Mouse (Mus musculus): ENCODE measurements around the gene St6galnac5. TPM values are rescaled to one million over a fixed set of nuclear protein-coding genes. Genes with fewer than 3 reads are reported as not detected.
A peak's percentile ranks its signal among the peaks of the same experiment; 100 is the strongest.

St6galnac5 gene
- polyA plus RNA-seq, 1 experiment: 0.03 TPM

DNA sequence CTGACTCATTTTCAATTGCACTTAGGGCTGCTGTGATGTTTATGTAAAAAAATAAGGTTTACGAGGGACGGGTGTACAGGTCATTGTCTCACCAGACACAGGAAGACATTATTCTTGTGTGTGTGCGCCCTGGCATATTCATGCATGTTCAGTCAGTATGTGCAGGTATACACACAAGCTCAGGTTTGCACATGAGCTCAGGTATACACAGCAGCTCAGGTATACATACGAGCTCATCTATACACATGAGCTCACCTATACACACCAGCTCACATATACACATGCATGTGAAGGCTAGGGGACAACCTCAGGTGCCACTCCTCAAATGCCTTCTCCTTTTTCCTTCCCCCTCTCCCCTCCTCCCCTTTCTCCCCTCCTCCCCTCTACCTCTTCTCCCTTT lies 120.6 kb downstream of the St6galnac5 start:
- Histone ChIP-seq H3K36me3 (replicated peaks; ENCODE audit: low read length) (no peaks in the 10 kb centered on the region), H3K9me3 (peaks cover 12% of the 10 kb centered on the region), H3K4me3 (replicated peaks) (no peak overlapping the region), H3K4me1 (peaks cover 2% of the 10 kb centered on the region; the same call in 1 of the 2 replicates), H3K27me3 (replicated peaks) (peaks cover 36% of the 10 kb centered on the region)
- TF ChIP-seq FLI1 (IDR thresholded peaks at IDR 0.05; ENCODE audit: low read length) (no peak), GATA1 (IDR thresholded peaks at IDR 0.05; ENCODE audit: borderline replicate concordance, low read length) (no peak)

- H3K4me3 ChIP-seq (replicated peaks): no peak overlapping the region
- TF ChIP-seq GATA1 (IDR thresholded peaks at IDR 0.05; ENCODE audit: borderline replicate concordance, low read length) (no peak), FLI1 (IDR thresholded peaks at IDR 0.05; ENCODE audit: low read length) (no peak)
- H3K9me3 ChIP-seq: peaks cover 4% of the 10 kb centered on the region
- H3K4me1 ChIP-seq: no peaks in the 10 kb centered on the region
- peaks cover 41% of the 10 kb centered on the region for H3K27me3 ChIP-seq (replicated peaks)
- no peaks in the 10 kb centered on the region for H3K36me3 ChIP-seq (replicated peaks; ENCODE audit: low read length)
Observed at GRCm38 (mm10) chr3:152856095-152856494, 126.0 kb downstream of the St6galnac5 start.

DNA sequence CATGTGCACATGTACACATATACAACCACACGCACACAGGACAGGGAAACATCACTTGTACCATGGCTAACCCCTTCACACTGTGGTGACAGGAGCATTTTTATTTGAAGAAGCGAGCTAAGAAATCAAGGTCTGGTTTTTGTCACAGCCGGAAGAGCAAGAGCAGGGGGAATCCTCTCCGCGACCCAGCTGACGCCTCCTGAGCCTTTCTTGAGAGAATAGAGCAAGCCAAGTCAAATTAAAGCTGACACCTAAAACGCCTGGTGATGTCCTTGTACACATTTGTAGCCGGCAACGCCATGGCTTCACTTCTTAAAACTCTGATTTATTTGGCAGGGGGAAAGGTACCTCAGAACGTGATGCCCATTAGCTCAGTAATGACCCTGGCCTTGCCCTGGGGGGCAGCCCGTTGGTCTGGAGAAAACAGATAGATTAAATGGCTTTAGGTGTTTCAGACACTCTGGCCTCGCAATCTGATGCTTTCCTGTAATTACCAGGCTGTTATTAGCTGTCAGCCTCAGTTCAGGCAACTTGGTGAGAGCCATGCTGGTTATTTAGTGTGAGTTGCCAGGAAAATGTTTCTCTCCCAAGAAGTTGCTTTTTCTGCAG lies 126.9 kb downstream of the St6galnac5 start:
- TF ChIP-seq FLI1 (IDR thresholded peaks at IDR 0.05; ENCODE audit: low read length): no peak
- TF ChIP-seq GATA1 (IDR thresholded peaks at IDR 0.05; ENCODE audit: borderline replicate concordance, low read length): no peak
- Histone ChIP-seq H3K36me3 (replicated peaks; ENCODE audit: low read length) (no peaks in the 10 kb centered on the region), H3K4me3 (replicated peaks) (peak overlapping the region; percentile 57), H3K4me1 (no peaks in the 10 kb centered on the region), H3K27me3 (replicated peaks) (peaks cover 42% of the 10 kb centered on the region), H3K9me3 (peaks cover 4% of the 10 kb centered on the region)

GRCm38 (mm10) chr3:152843925-152844324 lies 138.1 kb downstream of the St6galnac5 start:
- TF ChIP-seq FLI1 (IDR thresholded peaks at IDR 0.05; ENCODE audit: low read length) (no peak), GATA1 (IDR thresholded peaks at IDR 0.05; ENCODE audit: borderline replicate concordance, low read length) (no peak)
- Histone ChIP-seq H3K36me3 (replicated peaks; ENCODE audit: low read length) (no peaks in the 10 kb centered on the region), H3K27me3 (replicated peaks) (peaks cover 24% of the 10 kb centered on the region), H3K4me3 (replicated peaks) (no peak overlapping the region), H3K4me1 (no peaks in the 10 kb centered on the region), H3K9me3 (no peaks in the 10 kb centered on the region)

DNA sequence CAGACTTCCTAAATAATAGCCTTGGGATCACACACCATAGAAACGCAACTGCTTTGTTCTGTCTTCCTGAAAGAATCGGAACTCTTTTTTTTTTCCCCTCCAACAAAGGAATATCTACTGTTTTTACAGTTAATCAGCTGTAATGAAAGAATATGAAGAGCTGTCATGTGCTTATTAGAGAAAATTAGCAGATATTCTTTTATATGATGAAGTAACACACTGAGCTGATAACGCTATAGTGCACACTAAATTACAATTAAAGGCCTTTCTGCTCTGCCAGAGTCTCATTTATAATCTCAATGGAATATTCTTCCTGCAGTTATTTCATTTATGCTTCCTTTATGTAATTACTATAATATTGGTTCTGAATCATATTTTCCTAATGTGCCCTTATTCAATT lies 139.4 kb downstream of the St6galnac5 start:
- Histone ChIP-seq H3K9me3 (no peaks in the 10 kb centered on the region), H3K36me3 (replicated peaks; ENCODE audit: low read length) (no peaks in the 10 kb centered on the region), H3K27me3 (replicated peaks) (peaks cover 17% of the 10 kb centered on the region), H3K4me1 (no peaks in the 10 kb centered on the region), H3K4me3 (replicated peaks) (no peak overlapping the region)
- no peak for TF ChIP-seq GATA1 (IDR thresholded peaks at IDR 0.05; ENCODE audit: borderline replicate concordance, low read length)
- no peak for TF ChIP-seq FLI1 (IDR thresholded peaks at IDR 0.05; ENCODE audit: low read length)

GRCm38 (mm10) chr3:152841264-152841663 lies 140.8 kb downstream of the St6galnac5 start:
- Histone ChIP-seq H3K4me3 (replicated peaks) (no peak overlapping the region), H3K4me1 (no peaks in the 10 kb centered on the region), H3K9me3 (no peaks in the 10 kb centered on the region), H3K36me3 (replicated peaks; ENCODE audit: low read length) (no peaks in the 10 kb centered on the region), H3K27me3 (replicated peaks) (peaks cover 13% of the 10 kb centered on the region)
- no peak for TF ChIP-seq GATA1 (IDR thresholded peaks at IDR 0.05; ENCODE audit: borderline replicate concordance, low read length)
- no peak for TF ChIP-seq FLI1 (IDR thresholded peaks at IDR 0.05; ENCODE audit: low read length)

DNA sequence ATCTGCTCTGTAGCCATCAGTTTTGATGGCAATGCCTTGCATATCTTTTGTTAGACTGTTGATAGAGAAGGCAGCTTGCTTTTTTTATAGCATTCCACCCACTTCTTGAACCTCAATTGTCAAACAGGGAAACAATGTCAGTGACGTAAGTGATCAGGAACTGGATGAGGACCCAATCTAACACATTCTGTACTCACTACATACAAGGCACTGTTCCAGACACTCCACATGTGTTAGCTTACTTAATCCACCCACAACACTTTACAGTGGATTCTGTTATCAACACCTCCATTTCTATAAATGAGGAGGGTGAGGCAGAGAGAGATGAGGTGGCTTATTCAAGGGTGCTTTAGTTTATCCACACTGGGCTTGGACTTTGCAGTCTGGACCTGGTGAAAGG lies 144.1 kb downstream of the St6galnac5 start:
- peaks cover 10% of the 10 kb centered on the region for H3K9me3 ChIP-seq

GRCm38 (mm10) chr3:152837407-152837806 lies 144.6 kb downstream of the St6galnac5 start:
- Histone ChIP-seq H3K4me1 (0 out of 2 replicates have a peak, but pooled peaks cover 5% of the 10 kb centered on the region), H3K9me3 (peaks cover 10% of the 10 kb centered on the region), H3K36me3 (replicated peaks; ENCODE audit: low read length) (no peaks in the 10 kb centered on the region), H3K4me3 (replicated peaks) (no peak overlapping the region), H3K27me3 (replicated peaks) (peaks cover 10% of the 10 kb centered on the region)
- TF ChIP-seq FLI1 (IDR thresholded peaks at IDR 0.05; ENCODE audit: low read length): no peak
- no peak for TF ChIP-seq GATA1 (IDR thresholded peaks at IDR 0.05; ENCODE audit: borderline replicate concordance, low read length)

More for the DNA sequence above, 144.1 kb downstream of the St6galnac5 start:
- no peaks in the 10 kb centered on the region for H3K36me3 ChIP-seq (replicated peaks; ENCODE audit: low read length)
- TF ChIP-seq FLI1 (IDR thresholded peaks at IDR 0.05; ENCODE audit: low read length): no peak
- TF ChIP-seq GATA1 (IDR thresholded peaks at IDR 0.05; ENCODE audit: borderline replicate concordance, low read length): no peak
- H3K4me1 ChIP-seq: 0 out of 2 replicates have a peak, but pooled peaks cover 5% of the 10 kb centered on the region
- H3K4me3 ChIP-seq (replicated peaks): no peak overlapping the region
- H3K27me3 ChIP-seq (replicated peaks): peaks cover 10% of the 10 kb centered on the region

DNA sequence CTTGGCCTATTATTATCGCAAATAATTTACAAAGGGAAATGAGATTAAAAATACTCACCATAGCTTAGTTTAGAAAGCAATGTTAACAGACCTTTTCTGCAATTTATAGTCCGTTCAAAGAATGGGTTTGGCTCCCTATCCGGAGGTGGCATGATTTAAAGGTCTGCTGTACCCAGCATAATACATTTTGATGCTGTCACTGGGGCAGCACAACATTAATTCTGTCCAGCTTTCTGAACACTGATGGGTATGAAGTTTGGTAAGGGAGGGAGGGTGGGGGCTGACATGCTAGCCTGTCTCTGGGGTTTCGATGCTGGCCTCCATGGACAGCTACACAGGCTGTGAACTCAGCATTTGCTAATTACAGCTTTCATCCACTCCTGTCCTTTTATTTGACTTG lies 149.6 kb downstream of the St6galnac5 start:
- Histone ChIP-seq H3K9me3 (peaks cover 10% of the 10 kb centered on the region), H3K27me3 (replicated peaks) (peaks cover 2% of the 10 kb centered on the region), H3K36me3 (replicated peaks; ENCODE audit: low read length) (no peaks in the 10 kb centered on the region), H3K4me1 (0 out of 2 replicates have a peak, but pooled peaks cover 5% of the 10 kb centered on the region), H3K4me3 (replicated peaks) (no peak overlapping the region)
- TF ChIP-seq FLI1 (IDR thresholded peaks at IDR 0.05; ENCODE audit: low read length) (no peak), GATA1 (IDR thresholded peaks at IDR 0.05; ENCODE audit: borderline replicate concordance, low read length) (no peak)

DNA sequence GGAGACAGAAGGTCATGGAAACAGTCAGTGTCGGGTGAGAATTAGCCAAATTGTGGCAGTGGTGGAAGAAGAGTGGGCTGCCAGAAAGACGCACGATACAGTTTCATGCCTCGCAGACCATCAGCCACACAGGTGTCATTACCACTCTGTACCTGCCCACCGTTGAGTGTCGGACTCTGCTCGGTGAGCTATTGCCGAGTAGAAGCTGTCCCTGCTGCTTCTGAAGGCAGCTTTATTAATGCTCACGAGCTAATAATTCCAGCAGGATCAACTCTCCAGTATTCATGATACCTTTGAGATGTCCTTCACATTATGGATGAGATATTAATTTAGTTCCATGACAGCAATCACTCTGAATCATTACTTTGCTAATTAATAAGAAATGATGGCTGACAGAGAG lies 150.1 kb downstream of the St6galnac5 start:
- H3K9me3 ChIP-seq: peaks cover 10% of the 10 kb centered on the region
- TF ChIP-seq FLI1 (IDR thresholded peaks at IDR 0.05; ENCODE audit: low read length) (no peak), GATA1 (IDR thresholded peaks at IDR 0.05; ENCODE audit: borderline replicate concordance, low read length) (no peak)

More for the DNA sequence above, 150.1 kb downstream of the St6galnac5 start:
- Histone ChIP-seq H3K36me3 (replicated peaks; ENCODE audit: low read length) (no peaks in the 10 kb centered on the region), H3K4me1 (0 out of 2 replicates have a peak, but pooled peaks cover 5% of the 10 kb centered on the region), H3K4me3 (replicated peaks) (no peak overlapping the region), H3K27me3 (replicated peaks) (peaks cover 2% of the 10 kb centered on the region)
